Mouse (Mus musculus) small intestine, adult 10 weeks (tissue): Measurements from ENCODE around the gene Cyp26b1. TPM values are rescaled to one million over a fixed set of nuclear protein-coding genes. Genes with fewer than 3 reads are reported as not detected.

Experiments
- polyA plus RNA-seq: library from polyadenylated mRNA; stranded (reverse); fragments of 350-450 nt; fragmentation: Illumina TruSeq; extraction: RNeasy Lipid Tissue Mini Kit (QIAGEN cat#74804); gene quantifications from one replicate; pipeline ENCODE4 v1.2.3, GENCODE M21; 2014; ENCODE audit warnings: low replicate concordance

The Cyp26b1 gene
- 0.74 TPM for polyA plus RNA-seq

GRCm38 (mm10) chr6:84593693-84594092 lies at the start of gene Cyp26b1:
Gene Cyp26b1, minus strand, starts transcription at chr6:84593908.

